Mouse (Mus musculus) midbrain, embryonic 12.5 days (tissue): ENCODE data around the gene Olfr697. TPM values are rescaled to one million over a fixed set of nuclear protein-coding genes. Genes with fewer than 3 reads are reported as not detected.
"Not testable (repeated sequence)": the region's sequence is repeated elsewhere in the genome, so short reads cannot be mapped to it uniquely, and the experiment has no call there.

Experiments used
- ATAC-seq: fragments of 200-750 bp; cut with Nextera tagmentation; 2 replicates; pipeline ENCODE4 v1.8.0; 2017; ENCODE audit warnings: low read depth, moderate TSS enrichment, moderate library complexity; ENCODE audit not compliant: low FRiP score
- H3K27ac ChIP-seq: fragments of 300-500 bp; sonication (generic); replicated peaks from 2 replicates; pipeline ENCODE4 v1.5.1; 2016; ENCODE audit warnings: mild to moderate bottlenecking
- H3K27me3 ChIP-seq: fragments of 300-500 bp; sonication (generic); 2 replicates; pipeline ENCODE4 v1.6.1; 2016; ENCODE audit warnings: mild to moderate bottlenecking
- H3K36me3 ChIP-seq: fragments of 300-500 bp; sonication (generic); 2 replicates; pipeline ENCODE4 v1.6.1; 2016
- H3K4me1 ChIP-seq: fragments of 300-500 bp; sonication (generic); 2 replicates; pipeline ENCODE4 v1.6.1; 2016
- H3K4me2 ChIP-seq: fragments of 300-500 bp; sonication (generic); replicated peaks from 2 replicates; pipeline ENCODE4 v1.6.1; 2016; ENCODE audit warnings: mild to moderate bottlenecking, moderate library complexity
- H3K4me3 ChIP-seq: fragments of 300-500 bp; sonication (generic); 2 replicates; pipeline ENCODE4 v1.5.1; 2016; ENCODE audit warnings: mild to moderate bottlenecking
- H3K9ac ChIP-seq: fragments of 300-500 bp; sonication (generic); replicated peaks from 2 replicates; pipeline ENCODE4 v1.6.1; 2016; ENCODE audit warnings: mild to moderate bottlenecking, moderate library complexity
- H3K9me3 ChIP-seq: fragments of 300-500 bp; sonication (generic); 2 replicates; pipeline ENCODE4 v1.6.1; 2016; ENCODE audit warnings: mild to moderate bottlenecking
- WGBS: fragments of 180-500 bp; shearing (Covaris S2); methylation state at CpG from one replicate; pipeline ENCODE4 v1.1.7; 2016; 5-methylcytosine and 5-hydroxymethylcytosine counted together
- polyA plus RNA-seq: library from polyadenylated mRNA; unstranded; fragments of >200 nt; fragmentation: Nextera tagmentation; extraction: Ambion mirVana; gene quantifications from 2 replicates; pipeline ENCODE4 v1.2.1, GENCODE M21; 2016

The Olfr697 gene
- polyA plus RNA-seq = not detected in 2 replicates

DNA sequence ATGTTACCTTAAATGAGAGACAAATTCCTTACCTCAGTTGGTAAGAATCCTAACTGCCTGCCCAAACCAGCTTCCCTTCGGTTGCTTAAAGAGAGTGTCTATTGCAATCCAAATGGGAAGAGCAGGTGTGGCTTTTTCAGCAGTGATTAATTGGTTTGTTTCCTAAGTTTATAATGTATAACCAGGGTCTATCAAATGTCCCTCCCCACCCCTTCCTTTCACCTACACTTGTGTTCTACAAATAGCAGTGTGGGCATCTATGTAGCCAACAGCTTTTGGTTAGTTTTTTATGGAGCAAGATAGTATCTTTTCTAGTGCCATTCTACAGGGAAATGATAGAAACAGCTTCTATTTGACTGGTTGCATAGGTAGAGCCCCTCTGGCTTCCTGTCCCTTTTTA lies at the start of gene Olfr697:
TSS of gene Olfr697 (minus strand) at position 101 of the 400 bp plus-strand sequence.
- no peaks in the 10 kb centered on the region for H3K9me3 ChIP-seq
- H3K9ac ChIP-seq = no peak within 1 kb of the TSS
- no peak within 1 kb of the TSS for H3K4me2 ChIP-seq
- no peak for ATAC-seq
- no peak within 1 kb of the TSS for H3K4me3 ChIP-seq
- H3K27ac ChIP-seq = no peak within 1 kb of the TSS
- WGBS = 96% methylated on average over 1 of the region's 1 CpGs
- no peaks in the 10 kb centered on the region for H3K4me1 ChIP-seq
- no peaks in the 10 kb centered on the region for H3K36me3 ChIP-seq
- no peaks in the 10 kb centered on the region for H3K27me3 ChIP-seq

- Histone ChIP-seq H3K27ac (no peak overlapping the region), H3K36me3 (no peaks in the 10 kb centered on the region), H3K4me3 (no peak overlapping the region), H3K4me1 (no peaks in the 10 kb centered on the region), H3K27me3 (no peaks in the 10 kb centered on the region), H3K9me3 (no peaks in the 10 kb centered on the region), H3K4me2 (no peak overlapping the region), H3K9ac (no peak overlapping the region)
- ATAC-seq = no peak
Measured at GRCm38 (mm10) chr7:106788330-106788729, 46.1 kb upstream of the Olfr697 start.

- not testable (repeated sequence) for H3K4me3 ChIP-seq, H3K36me3 ChIP-seq, H3K9me3 ChIP-seq, H3K9ac ChIP-seq, H3K4me2 ChIP-seq, H3K27ac ChIP-seq, ATAC-seq, H3K4me1 ChIP-seq, H3K27me3 ChIP-seq
- 92% methylated on average over 2 of the region's 2 CpGs for WGBS
Measured at GRCm38 (mm10) chr7:106761008-106761407, 18.8 kb upstream of the Olfr697 start.

GRCm38 (mm10) chr7:106758800-106759199 lies 16.6 kb upstream of the Olfr697 start:
- Histone ChIP-seq H3K9ac (no peak overlapping the region), H3K36me3 (no peaks in the 10 kb centered on the region), H3K27me3 (no peaks in the 10 kb centered on the region), H3K27ac (no peak overlapping the region), H3K4me3 (no peak overlapping the region), H3K4me2 (no peak overlapping the region), H3K4me1 (no peaks in the 10 kb centered on the region), H3K9me3 (no peaks in the 10 kb centered on the region)
- WGBS = 90% methylated on average over 2 of the region's 2 CpGs
- no peak for ATAC-seq

GRCm38 (mm10) chr7:106755297-106755696 lies 13.1 kb upstream of the Olfr697 start, which contains the start of gene Olfr698:
TSS of gene Olfr698 (minus strand) at chr7:106755397.
- no peak for ATAC-seq
- Histone ChIP-seq H3K9ac (no peak within 1 kb of the TSS), H3K4me3 (no peak within 1 kb of the TSS), H3K4me2 (no peak within 1 kb of the TSS), H3K27me3 (no peaks in the 10 kb centered on the region), H3K9me3 (no peaks in the 10 kb centered on the region), H3K4me1 (no peaks in the 10 kb centered on the region), H3K36me3 (no peaks in the 10 kb centered on the region), H3K27ac (no peak within 1 kb of the TSS)

GRCm38 (mm10) chr7:106745811-106746210 lies 3.6 kb upstream of the Olfr697 start:
- H3K4me1 ChIP-seq = no peaks in the 10 kb centered on the region
- no peak overlapping the region for H3K27ac ChIP-seq
- H3K27me3 ChIP-seq = no peaks in the 10 kb centered on the region
- no peaks in the 10 kb centered on the region for H3K9me3 ChIP-seq
- H3K9ac ChIP-seq = no peak overlapping the region
- no peak for ATAC-seq
- no peak overlapping the region for H3K4me3 ChIP-seq
- no peaks in the 10 kb centered on the region for H3K36me3 ChIP-seq
- no peak overlapping the region for H3K4me2 ChIP-seq
- WGBS = 91% methylated on average over 5 of the region's 5 CpGs

DNA sequence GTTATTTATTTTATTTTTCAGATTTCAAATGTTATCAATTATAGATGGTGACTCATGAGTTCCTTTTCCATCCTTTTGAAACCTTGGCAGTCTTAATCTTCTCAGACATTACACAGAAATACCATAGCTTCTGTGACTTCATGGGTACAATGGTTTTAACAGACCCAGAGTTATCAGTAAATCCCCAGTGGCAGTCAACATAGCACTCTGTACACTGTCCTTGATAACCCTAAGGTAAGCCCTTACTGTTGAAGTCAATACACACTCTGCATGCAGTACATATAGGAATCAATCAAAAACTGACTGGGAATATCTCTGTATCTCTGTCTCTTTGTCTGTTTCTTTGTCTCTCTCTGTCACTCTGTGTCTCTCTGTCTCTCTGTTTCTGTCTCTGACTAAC lies 5.2 kb downstream of the Olfr697 start:
- H3K9me3 ChIP-seq = no peaks in the 10 kb centered on the region
- no peak for ATAC-seq

GRCm38 (mm10) chr7:106733717-106734116 lies 8.5 kb downstream of the Olfr697 start:
- WGBS = 83% methylated on average over 2 of the region's 2 CpGs

More for the DNA sequence above, 5.2 kb downstream of the Olfr697 start:
- Histone ChIP-seq H3K4me1 (no peaks in the 10 kb centered on the region), H3K4me3 (no peak overlapping the region), H3K27ac (no peak overlapping the region), H3K4me2 (no peak overlapping the region), H3K27me3 (no peaks in the 10 kb centered on the region), H3K9ac (no peak overlapping the region), H3K36me3 (no peaks in the 10 kb centered on the region)

GRCm38 (mm10) chr7:106725654-106726053 lies 16.6 kb downstream of the Olfr697 start:
- not testable (repeated sequence) for ATAC-seq, H3K9me3 ChIP-seq, H3K4me3 ChIP-seq, H3K27ac ChIP-seq, H3K4me2 ChIP-seq, H3K9ac ChIP-seq, H3K27me3 ChIP-seq, H3K36me3 ChIP-seq, H3K4me1 ChIP-seq
- 91% methylated on average over 2 of the region's 2 CpGs for WGBS

More at GRCm38 (mm10) chr7:106733717-106734116, 8.5 kb downstream of the Olfr697 start:
- ATAC-seq = no peak
- Histone ChIP-seq H3K9me3 (no peaks in the 10 kb centered on the region), H3K27me3 (no peaks in the 10 kb centered on the region), H3K4me1 (no peaks in the 10 kb centered on the region), H3K36me3 (no peaks in the 10 kb centered on the region), H3K9ac (no peak overlapping the region), H3K4me3 (no peak overlapping the region), H3K27ac (no peak overlapping the region), H3K4me2 (no peak overlapping the region)

- Histone ChIP-seq H3K9me3 (no peaks in the 10 kb centered on the region), H3K36me3 (no peaks in the 10 kb centered on the region), H3K27me3 (no peaks in the 10 kb centered on the region), H3K4me2 (no peak within 1 kb of the TSS), H3K27ac (no peak within 1 kb of the TSS), H3K4me3 (no peak within 1 kb of the TSS), H3K9ac (no peak within 1 kb of the TSS), H3K4me1 (no peaks in the 10 kb centered on the region)
- ATAC-seq = no peak
Measured at GRCm38 (mm10) chr7:106716296-106716695, 25.9 kb downstream of the Olfr697 start, which contains the start of gene Olfr695. TSS of gene Olfr695 (minus strand) at chr7:106716396.

DNA sequence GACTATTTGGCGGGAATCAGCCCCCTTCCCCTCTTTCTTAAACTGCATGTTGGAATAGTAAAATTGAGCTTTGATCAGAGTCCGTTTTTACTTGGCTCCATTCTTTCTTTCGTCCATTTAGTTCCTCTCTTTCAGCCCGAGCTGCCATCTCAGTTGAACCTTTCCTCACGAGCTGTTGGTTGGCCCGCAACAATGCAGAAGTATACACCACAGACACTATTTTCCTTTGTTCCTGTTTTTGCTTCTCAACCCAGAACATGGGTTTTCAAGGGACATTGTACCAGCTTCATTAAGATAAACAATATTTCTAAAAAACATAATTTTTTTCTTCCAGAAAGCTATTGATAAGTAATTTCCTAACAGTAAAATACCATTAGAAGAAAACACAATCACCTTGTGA lies 30.8 kb downstream of the Olfr697 start:
- Histone ChIP-seq H3K4me2 (no peak overlapping the region), H3K4me3 (no peak overlapping the region), H3K27ac (no peak overlapping the region), H3K27me3 (no peaks in the 10 kb centered on the region), H3K9ac (no peak overlapping the region), H3K4me1 (no peaks in the 10 kb centered on the region), H3K9me3 (no peaks in the 10 kb centered on the region), H3K36me3 (no peaks in the 10 kb centered on the region)
- ATAC-seq = no peak
- 84% methylated on average over 6 of the region's 6 CpGs for WGBS

- not testable (repeated sequence) for H3K27ac ChIP-seq, H3K27me3 ChIP-seq, H3K4me1 ChIP-seq, H3K9ac ChIP-seq, H3K9me3 ChIP-seq, ATAC-seq, H3K36me3 ChIP-seq, H3K4me2 ChIP-seq, H3K4me3 ChIP-seq
- 83% methylated on average over 10 of the region's 10 CpGs for WGBS
Measured at GRCm38 (mm10) chr7:106707705-106708104, 34.5 kb downstream of the Olfr697 start.

DNA sequence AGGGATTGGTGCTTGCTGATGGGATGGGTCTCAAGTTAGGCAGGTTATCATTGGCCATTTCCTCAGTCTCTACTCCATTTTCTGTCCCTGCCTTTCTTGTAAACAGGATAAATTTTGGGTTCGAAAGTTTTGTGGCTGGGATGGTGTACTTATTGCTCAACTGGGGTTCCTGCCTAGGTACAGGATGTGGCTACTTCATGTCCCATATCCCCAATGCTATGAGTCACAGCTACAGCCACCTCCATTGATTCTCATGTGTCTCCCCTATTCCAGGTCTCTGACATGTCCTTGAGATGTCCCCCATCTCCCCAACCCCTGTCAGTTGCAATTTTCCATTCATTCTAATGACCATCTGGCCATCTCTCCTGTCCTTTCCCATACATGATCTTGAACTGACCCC lies 45.4 kb downstream of the Olfr697 start:
- Histone ChIP-seq H3K27ac (no peak overlapping the region), H3K27me3 (no peaks in the 10 kb centered on the region), H3K36me3 (no peaks in the 10 kb centered on the region), H3K9ac (no peak overlapping the region), H3K4me3 (no peak overlapping the region), H3K4me1 (no peaks in the 10 kb centered on the region), H3K4me2 (no peak overlapping the region), H3K9me3 (0 out of 2 replicates have a peak, but pooled peaks cover 6% of the 10 kb centered on the region)
- ATAC-seq = no peak
- 71% methylated on average over 1 of the region's 1 CpGs for WGBS
